Mouse (Mus musculus) small intestine, adult 2 months (tissue): ENCODE measurements at regions not wholly inside any gene's neighbourhood (a gene's known extent, or its start where the extent isn't known, plus 50 kb on each side); places are given as distances from the start of the nearest gene placed in this dataset.

Experiments used
- CTCF ChIP-seq: fragments of 200-500 bp; IDR thresholded peaks from 2 replicates; pipeline ENCODE4 v1.5.1; 2012; ENCODE audit warnings: low read depth, mild to moderate bottlenecking, control low read depth, inconsistent platforms, low read length, moderate library complexity, mixed read lengths; ENCODE audit not compliant: insufficient replicate concordance, insufficient read length; ENCODE audit errors: extremely low read depth
- POLR2A ChIP-seq: fragments of 200-500 bp; IDR thresholded peaks from 2 replicates; pipeline ENCODE4 v1.6.1; 2012; ENCODE audit warnings: low read depth, mild to moderate bottlenecking, control low read depth, inconsistent platforms, low read length, moderate library complexity

GRCm38 (mm10) chr15:65731308-65731707 is 716.6 kb upstream of the Gm21961 start:
- TF ChIP-seq POLR2A (no peak), CTCF (no peak)
